ENCODE assay signal across 16 mouse cellular contexts in genomic region chr13:34748530-34748929, GRCm38 (mm10). TPM values are rescaled to one million over a fixed set of nuclear protein-coding genes. Genes with fewer than 3 reads are reported as not detected.
"Had no signal": no experiment of that assay in that cellular context is flagged by ENCODE, and none has a peak within 500 bp of the region (broad histone marks: within the 10 kb centered on the region; RNA-seq: fewer than 3 reads in every experiment).

No protein-coding gene starts in this region.

- H3K9ac ChIP-seq: limb, embryonic 13.5 days; liver, embryonic 14.5 days; neural tube, embryonic 15.5 days; stomach, embryonic 15.5 days had no signal

- H3K36me3 ChIP-seq: limb, embryonic 13.5 days; midbrain, embryonic 10.5 days; neural tube, embryonic 15.5 days; stomach, embryonic 15.5 days had no signal

- H3K4me3 ChIP-seq: layer of hippocampus, adult 2 months; limb, embryonic 13.5 days; midbrain, embryonic 10.5 days; myocyte; neural tube, embryonic 15.5 days; stomach, embryonic 15.5 days had no signal

- H3K9me3 ChIP-seq: stomach, embryonic 15.5 days had no signal

- H3K4me2 ChIP-seq: limb, embryonic 13.5 days; neural tube, embryonic 15.5 days; stomach, embryonic 15.5 days had no signal

- H3K27me3 ChIP-seq: limb, embryonic 13.5 days; neural tube, embryonic 15.5 days; stomach, embryonic 15.5 days had no signal

- H3K27ac ChIP-seq: kidney, postnatal 0 days; layer of hippocampus, adult 2 months; limb, embryonic 13.5 days; liver, embryonic 14.5 days; midbrain, embryonic 10.5 days; neural tube, embryonic 15.5 days; stomach, embryonic 15.5 days had no signal

- H3K4me1 ChIP-seq: limb, embryonic 13.5 days; midbrain, embryonic 10.5 days; neural tube, embryonic 15.5 days; stomach, embryonic 15.5 days had no signal

- DNase-seq: kidney, postnatal 4 days; left cerebral cortex, postnatal 4 days; lung, adult 2 months; lung, postnatal 4 days; midbrain, embryonic 14.5 days; thymus, postnatal 4 days had no signal

- ATAC-seq: lung, postnatal 0 days had no signal

RNA-seq across cellular contexts. Expression of gene Fam50b, which starts 13.9 kb away (rescaled TPM):
- polyA plus RNA-seq: kidney, postnatal 0 days; limb, embryonic 13.5 days; lung, adult 2 months; midbrain, embryonic 10.5 days; midbrain, embryonic 14.5 days; myocyte; neural tube, embryonic 11.5 days; neural tube, embryonic 15.5 days; stomach, embryonic 15.5 days had no signal
